Mouse (Mus musculus): ENCODE results near the gene Adam1a.

Gene Adam1a

GRCm38 (mm10) chr5:121544910-121545792, at the start of gene Adam1a, which contains the start of gene Gm42878:
Gene Adam1a (minus strand): TSS chr5:121545482.
Gene Gm42878 (minus strand): TSS chr5:121545482.
- peak; percentile 66 for DNase-seq

- no peak for DNase-seq
These were observed 49.5 kb upstream of the Adam1a start for GRCm38 (mm10) chr5:121594714-121595313.

GRCm38 (mm10) chr5:121593451-121594401, 48.4 kb upstream of the Adam1a start, which contains the start of gene Aldh2:
Gene Aldh2 (minus strand): TSS chr5:121593824.
- DNase-seq = peak; percentile 89

- no peak for DNase-seq
These were observed 47.6 kb upstream of the Adam1a start for GRCm38 (mm10) chr5:121592816-121593407.

GRCm38 (mm10) chr5:121592064-121592815, 47.0 kb upstream of the Adam1a start:
- DNase-seq = no peak

GRCm38 (mm10) chr5:121591417-121592063, 46.3 kb upstream of the Adam1a start:
- no peak for DNase-seq

GRCm38 (mm10) chr5:121589928-121590327, 44.6 kb upstream of the Adam1a start:
- DNase-seq = no peak

- peak; percentile 34 for DNase-seq
These were observed 41.2 kb upstream of the Adam1a start for GRCm38 (mm10) chr5:121586400-121587039.

GRCm38 (mm10) chr5:121585699-121586098, 40.4 kb upstream of the Adam1a start:
- no peak for DNase-seq

- DNase-seq = no peak
These were observed 39.7 kb upstream of the Adam1a start for GRCm38 (mm10) chr5:121585005-121585404.

- peak; percentile 37 for DNase-seq
These were observed 38.7 kb upstream of the Adam1a start for GRCm38 (mm10) chr5:121583765-121584501.

- no peak for DNase-seq
These were observed 36.7 kb upstream of the Adam1a start for GRCm38 (mm10) chr5:121581945-121582344.

- no peak for DNase-seq
These were observed 31.7 kb upstream of the Adam1a start for GRCm38 (mm10) chr5:121576927-121577488.

- no peak for DNase-seq
These were observed 30.6 kb upstream of the Adam1a start for GRCm38 (mm10) chr5:121575867-121576266.

GRCm38 (mm10) chr5:121574145-121574544, 28.9 kb upstream of the Adam1a start:
- DNase-seq = peak; percentile 65

- DNase-seq = no peak
These were observed 25.5 kb upstream of the Adam1a start for GRCm38 (mm10) chr5:121570787-121571186.

GRCm38 (mm10) chr5:121569881-121570420, 24.7 kb upstream of the Adam1a start:
- DNase-seq = no peak

- no peak for DNase-seq
These were observed 20.9 kb upstream of the Adam1a start for GRCm38 (mm10) chr5:121566035-121566681.

GRCm38 (mm10) chr5:121564468-121564895, 19.2 kb upstream of the Adam1a start:
- DNase-seq = peak; percentile 95

All from thymus, postnatal 14 days (tissue).